Mouse (Mus musculus) T-helper 1 cell (primary cell): ENCODE results near the gene Cxcl14.

Source experiments
- in situ Hi-C: fragments of 300-600 bp; cut with MboI, MseI; formaldehyde crosslinking; loops from one replicate; pipeline ENCODE4 v1.15.1; 2025; ENCODE audit warnings: high pct_unique_total_duplicates

Cxcl14 gene

DNA sequence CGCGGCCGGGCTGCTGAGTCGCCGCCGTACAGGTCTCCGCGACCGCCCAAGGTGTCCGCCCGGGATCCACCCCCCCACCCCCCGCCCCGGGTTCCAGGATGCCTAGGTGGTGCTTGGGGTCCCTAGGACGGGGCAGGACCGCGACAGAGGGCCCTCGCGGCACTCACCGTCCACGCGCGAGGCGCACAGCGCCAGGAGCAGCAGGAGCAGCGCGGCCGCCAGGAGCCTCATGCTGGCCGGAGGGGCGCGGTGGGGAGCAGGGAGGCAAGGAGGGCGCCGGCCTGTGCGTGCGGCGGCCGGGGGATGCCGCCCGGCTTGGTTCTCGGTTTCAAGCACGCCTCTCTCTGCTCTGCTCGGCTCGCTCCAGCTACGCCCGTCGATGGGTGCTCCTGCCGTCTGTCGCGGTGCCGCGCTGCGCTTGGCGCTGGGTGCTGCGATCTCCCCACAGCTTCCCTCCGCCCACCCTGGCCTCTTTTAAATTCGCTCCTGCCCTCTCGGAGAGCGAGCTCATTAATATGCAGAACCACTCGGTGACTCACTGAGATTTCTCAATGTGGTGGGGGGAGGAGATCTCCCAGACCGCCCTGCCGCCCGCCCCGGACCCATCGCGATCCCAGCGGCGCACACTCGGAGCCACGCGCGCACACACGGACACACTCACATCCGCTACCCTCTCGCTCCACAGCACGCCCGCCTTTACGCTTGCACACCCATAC, at the start of gene Cxcl14:
Gene Cxcl14 (minus strand): TSS at position 609 of the 716 bp plus-strand sequence.
- in situ Hi-C loops: loop anchor here (25.0 kb wide), 1 partner anchor 141 kb away; the partner anchor contains the start of genes Gm3045 and Slc25a48

DNA sequence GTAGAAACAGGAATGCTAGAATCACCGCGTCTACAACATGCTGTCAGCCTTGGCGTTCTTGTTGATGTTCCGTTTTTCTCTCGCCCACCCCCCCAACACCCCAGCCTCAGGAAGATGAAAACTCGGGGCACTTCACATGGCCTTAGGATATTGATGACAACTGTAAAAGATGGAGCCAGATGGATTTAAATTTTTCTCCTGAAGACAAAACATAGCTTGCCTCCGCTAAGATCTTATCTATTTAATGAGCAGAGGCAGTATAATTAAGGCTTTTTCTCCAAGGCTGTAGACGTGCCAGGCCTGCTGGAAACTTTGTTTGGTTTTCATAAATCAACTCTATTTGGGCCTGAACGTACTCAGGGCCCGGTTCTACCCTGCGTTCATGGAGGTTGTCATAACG, 48.0 kb upstream of the Cxcl14 start:
- in situ Hi-C loops: no loop called here

DNA sequence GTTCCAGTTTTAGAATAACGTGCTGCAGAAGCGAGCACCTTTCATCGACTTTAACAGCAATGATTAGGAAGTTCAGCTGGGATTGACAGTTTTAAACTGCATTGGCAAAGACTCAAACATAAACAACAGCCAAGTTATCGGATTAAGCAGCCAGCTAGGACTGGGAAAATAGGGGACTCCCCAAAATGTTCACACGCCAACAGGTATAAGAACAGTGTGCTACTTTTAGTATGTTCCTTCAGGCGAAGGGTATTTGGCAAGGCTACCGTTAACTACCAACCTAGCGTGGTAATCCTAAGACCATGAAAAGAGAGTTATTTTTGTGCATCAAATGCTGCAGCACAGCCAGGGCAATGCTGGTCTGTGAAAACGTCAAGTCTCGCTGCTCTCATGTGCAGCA, 46.1 kb upstream of the Cxcl14 start:
- in situ Hi-C loops: no loop called here

GRCm38 (mm10) chr13:56340513-56340912, 44.2 kb upstream of the Cxcl14 start:
- in situ Hi-C loops: no loop called here

GRCm38 (mm10) chr13:56339816-56340215, 43.5 kb upstream of the Cxcl14 start:
- in situ Hi-C loops: no loop called here

DNA sequence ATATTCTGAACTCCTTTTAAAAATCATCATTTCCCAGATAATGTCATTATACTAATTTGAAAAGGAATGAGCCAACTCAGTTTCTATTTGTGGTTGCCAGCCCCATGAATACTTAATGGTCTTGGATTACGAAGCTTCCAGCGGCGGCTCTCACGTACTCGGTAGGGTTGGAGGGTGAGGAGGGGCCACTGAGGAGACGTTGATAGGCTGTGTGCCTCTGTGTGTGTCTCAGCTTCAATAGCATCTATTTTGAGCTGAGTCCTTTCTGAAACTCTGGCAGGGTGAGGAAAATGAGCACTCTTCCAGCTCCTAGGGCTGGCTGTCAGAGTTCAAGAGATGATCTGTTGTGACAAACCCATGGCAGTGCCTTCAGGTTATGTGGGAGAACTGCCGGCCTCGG, 40.6 kb upstream of the Cxcl14 start:
- in situ Hi-C loops: no loop called here

DNA sequence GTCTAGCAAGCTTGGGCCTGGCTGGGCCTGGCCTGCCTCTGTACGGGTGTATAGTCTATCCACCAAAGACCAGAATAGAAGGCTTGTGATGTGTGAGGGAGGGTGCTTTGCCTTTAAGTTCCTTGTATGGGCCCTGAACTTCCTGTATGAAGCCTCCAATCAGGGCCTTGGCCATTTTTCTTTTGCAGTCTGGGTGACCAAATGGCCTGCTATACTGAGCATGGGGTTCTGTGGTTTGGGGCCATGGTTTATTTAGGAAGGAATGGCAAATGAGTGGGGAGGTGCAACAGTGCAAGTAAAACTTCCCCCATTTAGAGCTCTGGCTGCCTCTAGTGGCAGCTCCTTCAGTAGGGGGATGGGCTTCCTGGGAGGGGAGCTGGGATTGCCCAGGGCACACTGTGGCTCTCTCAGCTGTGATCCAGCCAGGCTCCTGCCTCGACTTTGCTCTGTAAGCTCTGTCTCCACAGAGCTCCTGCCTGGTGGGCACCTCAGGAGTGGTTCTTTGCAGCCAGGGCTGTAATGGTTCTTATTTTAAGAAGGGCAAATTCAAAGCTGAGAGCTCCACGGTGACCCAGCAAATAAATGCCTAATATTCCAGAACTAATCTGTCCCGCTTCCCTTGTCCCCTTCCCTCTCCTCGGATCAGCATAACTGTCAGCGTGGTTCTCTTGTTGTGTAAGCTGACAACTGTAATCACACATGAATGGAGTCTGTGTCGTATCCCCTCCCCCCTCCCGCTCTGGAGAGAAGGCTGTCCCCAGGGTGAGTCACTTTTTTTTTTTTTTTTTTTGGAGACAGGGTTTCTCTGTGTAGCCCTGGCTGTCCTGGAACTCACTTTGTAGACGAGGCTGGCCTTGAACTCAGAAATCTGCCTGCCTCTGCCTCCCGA, 38.7 kb upstream of the Cxcl14 start:
- in situ Hi-C loops: no loop called here

DNA sequence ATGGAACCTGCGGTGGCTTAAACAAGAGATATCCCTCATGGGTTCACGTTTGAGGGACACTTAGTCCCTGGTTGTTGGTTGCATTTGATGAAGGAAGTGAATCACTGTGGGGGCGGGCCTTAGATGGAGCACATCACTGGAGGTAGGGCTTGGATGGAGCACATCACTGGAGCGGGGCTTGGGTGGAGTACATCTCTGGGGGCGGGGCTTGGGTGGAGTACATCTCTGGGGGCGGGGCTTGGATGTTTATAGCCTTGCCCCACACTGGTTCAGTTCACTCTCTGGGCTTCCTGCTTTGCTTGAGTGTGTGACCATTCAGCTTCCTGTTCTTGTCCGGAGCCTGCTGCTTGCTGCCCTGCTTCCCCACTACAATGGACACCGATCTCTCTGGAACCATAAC, 37.9 kb upstream of the Cxcl14 start:
- in situ Hi-C loops: no loop called here

DNA sequence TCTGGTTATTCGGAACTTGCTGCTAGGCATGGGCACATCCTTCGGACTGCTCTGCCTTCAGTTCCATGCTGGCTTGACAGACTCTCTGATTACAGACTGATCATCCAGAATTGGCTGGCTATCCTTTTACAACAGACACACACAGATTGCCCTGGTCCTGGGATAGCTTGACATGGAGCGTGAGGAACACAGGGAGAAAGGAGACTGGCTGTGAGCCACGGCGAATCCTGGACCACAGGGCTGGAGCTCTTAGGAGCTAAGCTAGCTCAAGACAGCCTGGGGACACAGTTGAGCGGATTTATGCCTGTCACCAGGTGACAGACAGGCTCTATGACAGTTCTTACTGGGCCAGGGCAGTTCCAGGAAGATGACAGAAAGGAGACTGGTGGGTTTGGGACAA, 36.0 kb upstream of the Cxcl14 start:
- in situ Hi-C loops: no loop called here

- in situ Hi-C loops: no loop called here
Measured at GRCm38 (mm10) chr13:56330603-56331455, 34.5 kb upstream of the Cxcl14 start.

DNA sequence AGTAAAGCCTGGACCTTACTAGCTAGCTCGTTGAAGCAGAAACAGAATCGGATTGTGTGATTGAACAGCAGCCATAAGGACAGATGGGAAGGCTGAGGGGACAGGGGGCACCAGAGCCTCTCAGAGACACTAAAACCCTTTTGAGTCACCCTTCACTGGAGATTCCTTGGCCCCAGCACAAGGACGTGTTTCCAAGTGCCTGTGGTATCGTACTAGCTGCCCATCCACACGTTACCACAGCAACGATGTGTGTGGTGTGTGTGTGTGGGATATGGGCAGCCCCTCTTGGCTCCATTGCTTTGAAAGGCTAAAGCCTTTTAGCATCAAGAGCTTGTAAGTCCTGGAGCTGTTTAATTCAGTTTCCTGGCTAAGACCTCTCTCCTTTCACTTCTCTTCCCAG, 33.4 kb upstream of the Cxcl14 start:
- in situ Hi-C loops: no loop called here

DNA sequence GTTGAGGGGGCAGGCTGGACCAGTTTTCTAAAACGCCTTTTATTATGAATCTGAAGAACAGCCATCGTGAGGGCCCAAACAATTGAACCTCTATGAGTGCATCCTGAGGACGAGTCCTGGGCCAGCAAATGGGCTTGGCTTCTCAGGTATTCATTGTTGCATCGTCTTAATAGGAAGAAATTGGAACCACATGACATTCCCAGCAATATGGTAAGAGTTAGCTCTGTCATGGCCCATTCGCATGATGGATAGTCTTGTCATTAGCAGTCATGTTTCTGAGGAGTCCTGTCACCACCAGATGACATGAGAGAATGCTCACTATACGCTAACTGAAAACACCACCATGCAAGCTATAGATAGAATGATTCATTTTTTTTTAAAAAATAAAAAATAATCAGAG, 32.8 kb upstream of the Cxcl14 start:
- in situ Hi-C loops: no loop called here

GRCm38 (mm10) chr13:56327779-56328178, 31.4 kb upstream of the Cxcl14 start:
- in situ Hi-C loops: no loop called here

GRCm38 (mm10) chr13:56321635-56322034, 25.3 kb upstream of the Cxcl14 start:
- in situ Hi-C loops: no loop called here

- in situ Hi-C loops: no loop called here
Measured at GRCm38 (mm10) chr13:56316930-56317329, 20.6 kb upstream of the Cxcl14 start.

GRCm38 (mm10) chr13:56315201-56315600, 18.9 kb upstream of the Cxcl14 start:
- in situ Hi-C loops: no loop called here

GRCm38 (mm10) chr13:56305058-56305457, 8.7 kb upstream of the Cxcl14 start:
- in situ Hi-C loops: no loop called here

GRCm38 (mm10) chr13:56304453-56304852, 8.1 kb upstream of the Cxcl14 start:
- in situ Hi-C loops: no loop called here

DNA sequence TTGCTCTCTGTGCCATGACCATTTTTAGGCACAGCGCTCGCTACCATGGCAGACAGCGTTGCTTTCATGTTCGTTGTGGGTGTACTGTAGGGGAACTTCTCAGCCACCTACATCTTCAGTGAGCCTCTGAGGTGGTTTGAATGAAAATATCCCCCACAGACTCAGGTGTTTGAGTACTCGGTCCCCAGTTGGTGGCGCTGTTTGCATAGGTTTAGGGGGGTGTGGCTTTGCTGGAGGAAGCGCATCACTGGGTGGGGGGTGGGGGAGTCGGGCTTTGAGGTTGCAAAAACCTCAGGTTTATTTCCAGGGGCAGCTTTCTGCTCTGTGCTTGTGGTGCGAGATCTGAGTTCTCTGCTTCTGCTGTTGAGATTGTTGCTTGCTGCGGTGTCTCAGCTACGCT, 3.0 kb upstream of the Cxcl14 start:
- in situ Hi-C loops: loop anchor here (25.0 kb wide), 1 partner anchor 138 kb away; the partner anchor contains the start of genes Gm3045 and Slc25a48

DNA sequence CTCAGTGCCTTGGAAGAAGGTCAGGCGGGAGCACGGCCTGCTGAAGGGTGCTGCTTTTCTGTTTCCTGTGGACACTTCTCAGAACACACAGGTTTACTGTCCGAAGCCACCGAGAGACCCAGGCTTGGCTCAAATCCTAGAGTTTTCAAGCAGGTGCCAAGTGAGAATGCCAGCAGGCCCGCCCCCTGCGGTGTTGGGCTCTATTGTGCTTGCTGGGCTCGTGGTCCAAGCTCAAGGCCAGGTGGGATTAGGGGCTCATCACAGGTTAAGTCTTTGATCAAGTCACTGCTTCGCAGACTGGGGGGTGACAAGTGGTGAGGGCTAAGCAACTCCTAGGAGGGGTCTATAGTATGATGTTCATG, 289 bp upstream of the Cxcl14 start:
- in situ Hi-C loops: loop anchor here (25.0 kb wide), 1 partner anchor 141 kb away; the partner anchor contains the start of genes Gm3045 and Slc25a48

GRCm38 (mm10) chr13:56295586-56295942, 787 bp downstream of the Cxcl14 start:
- in situ Hi-C loops: loop anchor here (25.0 kb wide), 1 partner anchor 142 kb away; the partner anchor contains the start of genes Gm3045 and Slc25a48

GRCm38 (mm10) chr13:56294908-56295307, 1.4 kb downstream of the Cxcl14 start:
- in situ Hi-C loops: loop anchor here (25.0 kb wide), 1 partner anchor 142 kb away; the partner anchor contains the start of genes Gm3045 and Slc25a48
